Mouse (Mus musculus): ENCODE results near the gene Teddm3. TPM values are rescaled to one million over a fixed set of nuclear protein-coding genes. Genes with fewer than 3 reads are reported as not detected.
"Not testable (repeated sequence)": the region's sequence is repeated elsewhere in the genome, so short reads cannot be mapped to it uniquely, and the experiment has no call there.

Teddm3 gene
- polyA plus RNA-seq, 1 experiment from 2014 or later: not detected

GRCm38 (mm10) chr16:21184697-21185096 is 30.9 kb upstream of the Teddm3 start:
- Histone ChIP-seq H3K9me3 (replicated peaks) (no peaks in the 10 kb centered on the region), H3K4me3 (no peak overlapping the region), H3K27ac (no peak overlapping the region), H3K36me3 (no peaks in the 10 kb centered on the region), H3K4me1 (peaks cover 21% of the 10 kb centered on the region), H3K27me3 (ENCODE audit: low read depth, poor library complexity, severe bottlenecking) (no peaks in the 10 kb centered on the region)
- DNase-seq (ENCODE audit: low spot score): no peak

DNA sequence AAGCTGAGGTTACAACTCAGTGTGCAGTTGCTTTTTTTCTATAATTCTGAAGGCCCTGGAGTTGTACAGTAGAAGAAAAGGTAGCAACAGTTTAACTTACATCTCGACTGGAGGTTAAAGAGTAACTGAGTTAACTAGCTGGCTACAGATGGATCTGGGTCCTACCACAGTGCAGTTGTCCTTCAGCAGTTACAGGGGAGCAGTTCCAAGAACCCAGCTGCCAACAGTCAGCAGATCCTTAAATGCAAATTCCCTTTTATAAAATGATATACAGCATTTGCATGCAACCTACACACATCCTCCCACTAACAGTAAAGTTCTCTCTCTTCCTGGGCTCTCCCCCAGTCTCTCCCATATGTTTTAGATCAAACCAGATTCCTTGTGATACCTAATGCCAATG is 28.3 kb upstream of the Teddm3 start:
- H3K9me3 ChIP-seq (replicated peaks): no peaks in the 10 kb centered on the region
- WGBS: 86% methylated on average over 1 of the region's 1 CpGs
- H3K4me3 ChIP-seq: no peak overlapping the region
- no peak overlapping the region for H3K27ac ChIP-seq
- 0 out of 2 replicates have a peak, but pooled peaks cover 8% of the 10 kb centered on the region for H3K4me1 ChIP-seq
- H3K27me3 ChIP-seq (ENCODE audit: low read depth, poor library complexity, severe bottlenecking): no peaks in the 10 kb centered on the region
- no peak for DNase-seq (ENCODE audit: low spot score)
- H3K36me3 ChIP-seq: no peaks in the 10 kb centered on the region

DNA sequence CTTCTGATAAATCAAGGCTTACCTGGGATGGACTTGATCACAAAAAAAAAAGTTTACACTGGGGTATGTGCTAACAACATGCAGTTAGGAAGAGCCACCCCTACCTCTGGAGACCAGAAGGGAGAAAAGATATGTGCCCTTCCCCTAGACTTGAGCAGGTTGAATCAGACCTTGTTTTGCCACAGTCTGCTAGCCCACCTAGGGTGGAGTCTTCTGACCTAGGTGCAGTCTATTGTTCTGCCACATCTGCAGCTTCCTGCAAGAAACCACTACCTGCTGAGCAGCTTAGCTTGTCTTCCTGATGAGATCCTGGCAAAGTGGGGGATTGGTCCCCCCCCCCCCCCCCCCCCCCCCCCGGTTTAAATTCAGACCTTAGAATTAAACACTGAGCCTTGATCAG is 21.4 kb upstream of the Teddm3 start:
- Histone ChIP-seq H3K9me3 (replicated peaks) (no peaks in the 10 kb centered on the region), H3K4me1 (no peaks in the 10 kb centered on the region), H3K36me3 (no peaks in the 10 kb centered on the region), H3K4me3 (no peak overlapping the region), H3K27me3 (ENCODE audit: low read depth, poor library complexity, severe bottlenecking) (no peaks in the 10 kb centered on the region), H3K27ac (no peak overlapping the region)
- WGBS: 33% methylated on average over 1 of the region's 1 CpGs
- DNase-seq (ENCODE audit: low spot score): no peak

GRCm38 (mm10) chr16:21168730-21169129 is 14.9 kb upstream of the Teddm3 start:
- Histone ChIP-seq H3K4me3 (no peak overlapping the region), H3K4me1 (no peaks in the 10 kb centered on the region), H3K9me3 (replicated peaks) (no peaks in the 10 kb centered on the region), H3K36me3 (no peaks in the 10 kb centered on the region), H3K27me3 (ENCODE audit: low read depth, poor library complexity, severe bottlenecking) (no peaks in the 10 kb centered on the region), H3K27ac (no peak overlapping the region)
- no peak for DNase-seq (ENCODE audit: low spot score)
- 92% methylated on average over 13 of the region's 13 CpGs for WGBS

- H3K4me3 ChIP-seq; H3K27me3 ChIP-seq (ENCODE audit: low read depth, poor library complexity, severe bottlenecking); DNase-seq (ENCODE audit: low spot score); H3K27ac ChIP-seq; H3K9me3 ChIP-seq (replicated peaks); H3K4me1 ChIP-seq; H3K36me3 ChIP-seq: not testable (repeated sequence)
- 23% methylated on average over 14 of the region's 19 CpGs for WGBS
Measured at GRCm38 (mm10) chr16:21165343-21166220, 11.8 kb upstream of the Teddm3 start.

- H3K9me3 ChIP-seq (replicated peaks); H3K4me1 ChIP-seq; H3K27ac ChIP-seq; DNase-seq (ENCODE audit: low spot score); H3K27me3 ChIP-seq (ENCODE audit: low read depth, poor library complexity, severe bottlenecking); H3K36me3 ChIP-seq; H3K4me3 ChIP-seq: not testable (repeated sequence)
- WGBS: 92% methylated on average over 3 of the region's 3 CpGs
Measured at GRCm38 (mm10) chr16:21163423-21163822, 9.6 kb upstream of the Teddm3 start.

DNA sequence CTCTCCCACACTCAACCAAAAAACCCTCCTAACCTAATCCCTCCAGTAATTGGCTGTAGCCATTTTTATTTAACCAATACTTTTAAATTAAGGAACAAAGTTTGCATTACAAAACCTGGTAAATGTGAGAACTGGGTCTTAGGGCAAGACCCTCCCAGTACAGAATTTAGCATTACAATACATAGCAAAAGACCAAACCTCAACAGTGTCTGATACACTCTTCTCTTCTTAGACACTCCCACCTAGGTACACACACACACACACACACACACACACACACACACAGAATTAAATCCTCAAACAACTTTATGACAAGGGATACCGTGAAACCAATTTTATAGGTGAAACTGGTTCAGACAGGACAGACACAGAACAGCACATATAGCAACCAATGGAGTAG is 5.4 kb upstream of the Teddm3 start:
- not testable (repeated sequence) for DNase-seq (ENCODE audit: low spot score); H3K9me3 ChIP-seq (replicated peaks); H3K4me3 ChIP-seq; H3K27ac ChIP-seq; H3K4me1 ChIP-seq; H3K36me3 ChIP-seq; H3K27me3 ChIP-seq (ENCODE audit: low read depth, poor library complexity, severe bottlenecking)
- 97% methylated on average over 1 of the region's 1 CpGs for WGBS

DNA sequence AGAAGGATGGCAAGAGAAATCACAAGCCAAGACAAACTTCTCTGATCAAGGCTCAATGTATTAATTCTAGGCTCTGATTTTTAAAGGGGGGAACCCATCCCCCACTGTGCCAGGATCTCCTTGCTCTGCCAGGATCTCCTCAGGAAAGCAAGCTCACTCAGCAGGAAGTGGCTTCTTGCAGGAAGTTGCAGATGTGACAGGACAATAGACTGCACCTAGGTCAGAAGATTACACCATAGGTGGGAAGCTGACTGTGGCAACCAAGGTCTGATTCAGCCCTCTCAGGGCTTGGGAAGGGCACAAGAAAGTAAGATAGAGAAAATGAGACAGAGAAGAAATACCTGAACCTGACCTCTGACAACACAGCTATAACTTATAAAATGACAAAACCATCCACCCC is 2.5 kb upstream of the Teddm3 start:
- H3K36me3 ChIP-seq; H3K27me3 ChIP-seq (ENCODE audit: low read depth, poor library complexity, severe bottlenecking); H3K9me3 ChIP-seq (replicated peaks); H3K27ac ChIP-seq; H3K4me3 ChIP-seq; H3K4me1 ChIP-seq; DNase-seq (ENCODE audit: low spot score): not testable (repeated sequence)

GRCm38 (mm10) chr16:21151564-21152361 is 2.0 kb downstream of the Teddm3 start:
- H3K9me3 ChIP-seq (replicated peaks): no peaks in the 10 kb centered on the region
- no peak for DNase-seq (ENCODE audit: low spot score)
- no peaks in the 10 kb centered on the region for H3K27me3 ChIP-seq (ENCODE audit: low read depth, poor library complexity, severe bottlenecking)
- no peak overlapping the region for H3K4me3 ChIP-seq
- WGBS: 75% methylated on average over 4 of the region's 4 CpGs
- H3K4me1 ChIP-seq: no peaks in the 10 kb centered on the region
- H3K27ac ChIP-seq: no peak overlapping the region
- no peaks in the 10 kb centered on the region for H3K36me3 ChIP-seq

DNA sequence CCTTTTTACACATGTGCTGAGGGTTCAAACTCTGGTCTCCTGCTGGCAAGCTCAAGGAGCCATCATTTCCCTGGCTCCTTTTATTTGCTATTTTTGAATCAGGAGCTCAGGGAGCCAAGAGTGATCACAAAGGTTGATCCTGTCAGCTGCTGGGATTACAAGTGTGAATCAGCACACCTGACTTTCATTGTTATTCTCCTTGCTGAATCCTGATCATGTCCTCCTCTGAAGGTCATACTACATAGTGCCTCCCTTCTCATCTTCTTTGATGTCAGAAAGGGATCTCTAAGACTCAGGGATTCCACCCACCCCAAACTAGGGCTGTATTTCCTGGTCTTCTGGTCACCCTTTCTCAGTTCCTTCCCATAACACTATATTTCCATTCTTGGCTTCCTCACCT is 3.9 kb downstream of the Teddm3 start:
- no peaks in the 10 kb centered on the region for H3K4me1 ChIP-seq
- H3K9me3 ChIP-seq (replicated peaks): no peaks in the 10 kb centered on the region
- H3K27me3 ChIP-seq (ENCODE audit: low read depth, poor library complexity, severe bottlenecking): no peaks in the 10 kb centered on the region
- DNase-seq (ENCODE audit: low spot score): no peak
- H3K36me3 ChIP-seq: no peaks in the 10 kb centered on the region
- no peak overlapping the region for H3K4me3 ChIP-seq
- no peak overlapping the region for H3K27ac ChIP-seq

- not testable (repeated sequence) for H3K27me3 ChIP-seq (ENCODE audit: low read depth, poor library complexity, severe bottlenecking); H3K9me3 ChIP-seq (replicated peaks); H3K4me3 ChIP-seq; H3K36me3 ChIP-seq; DNase-seq (ENCODE audit: low spot score); H3K27ac ChIP-seq; H3K4me1 ChIP-seq
- WGBS: 92% methylated on average over 1 of the region's 1 CpGs
Measured at GRCm38 (mm10) chr16:21148451-21148850, 5.3 kb downstream of the Teddm3 start.

GRCm38 (mm10) chr16:21136312-21137083 is 17.3 kb downstream of the Teddm3 start:
- DNase-seq (ENCODE audit: low spot score): no peak
- H3K27ac ChIP-seq: no peak overlapping the region
- H3K4me3 ChIP-seq: no peak overlapping the region
- H3K27me3 ChIP-seq (ENCODE audit: low read depth, poor library complexity, severe bottlenecking): no peaks in the 10 kb centered on the region
- H3K36me3 ChIP-seq: no peaks in the 10 kb centered on the region
- H3K9me3 ChIP-seq (replicated peaks): no peaks in the 10 kb centered on the region
- peaks cover 6% of the 10 kb centered on the region; the same call in 1 of the 2 replicates for H3K4me1 ChIP-seq
- WGBS: 26% methylated on average over 1 of the region's 1 CpGs

GRCm38 (mm10) chr16:21127666-21128065 is 26.1 kb downstream of the Teddm3 start:
- not testable (repeated sequence) for H3K4me1 ChIP-seq; DNase-seq (ENCODE audit: low spot score)

More at GRCm38 (mm10) chr16:21127666-21128065, 26.1 kb downstream of the Teddm3 start:
- not testable (repeated sequence) for H3K9me3 ChIP-seq (replicated peaks); H3K36me3 ChIP-seq; H3K27ac ChIP-seq; H3K27me3 ChIP-seq (ENCODE audit: low read depth, poor library complexity, severe bottlenecking); H3K4me3 ChIP-seq
- WGBS: 84% methylated on average over 3 of the region's 3 CpGs
